Mouse (Mus musculus) embryonic fibroblast, embryonic 13.5 days (primary cell): Measurements from ENCODE around the gene Pikfyve. TPM values are rescaled to one million over a fixed set of nuclear protein-coding genes. Genes with fewer than 3 reads are reported as not detected.
"Not testable (repeated sequence)": the region's sequence is repeated elsewhere in the genome, so short reads cannot be mapped to it uniquely, and the experiment has no call there.

Source experiments
- H3K27ac ChIP-seq: 2 replicates; pipeline ENCODE4 v1.5.1; 2012; ENCODE audit warnings: low read length, control low read depth, inconsistent platforms; ENCODE audit not compliant: insufficient read depth
- H3K4me1 ChIP-seq: 2 replicates; pipeline ENCODE4 v1.6.1; 2011; ENCODE audit warnings: low read length; ENCODE audit not compliant: control insufficient read depth, insufficient read depth
- H3K4me3 ChIP-seq: 2 replicates; pipeline ENCODE4 v1.5.1; 2011; ENCODE audit warnings: mild to moderate bottlenecking, control low read depth, low read length; ENCODE audit not compliant: insufficient read depth
- CTCF ChIP-seq: IDR thresholded peaks from 2 replicates; pipeline ENCODE4 v1.5.1; 2011; ENCODE audit warnings: mild to moderate bottlenecking, control low read depth, low read length, moderate library complexity, borderline replicate concordance; ENCODE audit not compliant: insufficient read depth
- POLR2A ChIP-seq: IDR thresholded peaks from 2 replicates; pipeline ENCODE4 v1.6.1; 2011; ENCODE audit warnings: low read depth, mild to moderate bottlenecking, control low read depth, low read length, moderate library complexity
- polyA plus RNA-seq: library from polyadenylated mRNA; stranded (reverse); fragments of >200 nt; gene quantifications from 2 replicates; pipeline ENCODE4 v1.2.4, GENCODE M21; 2011; ENCODE audit warnings: low read depth; ENCODE audit not compliant: missing spikeins, insufficient read length

The Pikfyve gene
- polyA plus RNA-seq, 1 experiment: 34.6 TPM

- no peak overlapping the region for H3K27ac ChIP-seq
- TF ChIP-seq CTCF (no peak), POLR2A (no peak)
- H3K4me1 ChIP-seq: no peaks in the 10 kb centered on the region
- no peak overlapping the region for H3K4me3 ChIP-seq
Observed at GRCm38 (mm10) chr1:65213214-65213613, 26.7 kb downstream of the Pikfyve start.

- TF ChIP-seq POLR2A: no peak
- TF ChIP-seq CTCF: no peak
- Histone ChIP-seq H3K4me1 (no peaks in the 10 kb centered on the region), H3K4me3 (no peak overlapping the region), H3K27ac (no peak overlapping the region)
Observed at GRCm38 (mm10) chr1:65217567-65217966, 31.1 kb downstream of the Pikfyve start.

DNA sequence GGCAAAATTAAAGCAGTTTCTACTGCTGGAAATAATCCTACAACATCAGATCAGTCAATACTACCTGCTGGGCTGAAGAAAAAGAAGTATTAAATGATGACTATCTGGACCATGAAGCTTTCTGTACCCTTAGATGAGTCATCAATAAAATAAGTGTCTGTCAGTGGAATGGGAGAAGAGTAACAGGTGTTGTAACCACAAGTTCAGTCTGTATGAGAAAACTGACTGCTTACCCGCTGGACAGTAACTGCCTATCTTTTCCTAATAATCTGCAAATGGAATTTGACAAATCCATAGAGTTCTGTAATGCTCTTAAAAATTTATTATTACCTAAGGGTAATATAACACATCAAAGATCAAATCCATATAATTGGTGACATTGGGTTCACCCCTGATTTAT lies 31.5 kb downstream of the Pikfyve start:
- Histone ChIP-seq H3K4me3 (no peak overlapping the region), H3K4me1 (no peaks in the 10 kb centered on the region), H3K27ac (no peak overlapping the region)
- TF ChIP-seq CTCF (no peak), POLR2A (no peak)

- H3K4me3 ChIP-seq: no peak overlapping the region
- no peaks in the 10 kb centered on the region for H3K4me1 ChIP-seq
- TF ChIP-seq POLR2A (no peak), CTCF (no peak)
- H3K27ac ChIP-seq: no peak overlapping the region
Observed at GRCm38 (mm10) chr1:65223654-65224053, 37.2 kb downstream of the Pikfyve start.

DNA sequence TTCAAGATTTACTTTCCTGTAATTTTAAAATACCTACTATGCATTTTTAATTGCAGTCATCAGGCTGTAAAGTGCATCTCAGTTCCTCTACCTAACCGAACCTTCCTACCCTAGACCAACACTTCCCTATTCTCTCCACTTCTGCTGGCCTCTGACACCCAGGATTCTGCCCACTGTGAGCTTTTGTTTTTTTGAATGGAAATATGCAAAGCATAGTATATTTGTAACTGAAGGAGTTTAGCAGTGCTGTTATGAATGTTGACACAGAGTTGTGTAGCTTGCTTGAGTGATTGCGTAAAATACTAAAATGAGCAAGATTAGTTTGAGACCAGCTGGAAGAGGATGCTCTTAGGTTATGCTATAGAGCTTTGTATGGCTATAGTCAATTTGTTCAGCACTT lies 41.2 kb downstream of the Pikfyve start:
- TF ChIP-seq POLR2A (no peak), CTCF (no peak)
- H3K27ac ChIP-seq: no peak overlapping the region
- H3K4me3 ChIP-seq: no peak overlapping the region
- no peaks in the 10 kb centered on the region for H3K4me1 ChIP-seq

DNA sequence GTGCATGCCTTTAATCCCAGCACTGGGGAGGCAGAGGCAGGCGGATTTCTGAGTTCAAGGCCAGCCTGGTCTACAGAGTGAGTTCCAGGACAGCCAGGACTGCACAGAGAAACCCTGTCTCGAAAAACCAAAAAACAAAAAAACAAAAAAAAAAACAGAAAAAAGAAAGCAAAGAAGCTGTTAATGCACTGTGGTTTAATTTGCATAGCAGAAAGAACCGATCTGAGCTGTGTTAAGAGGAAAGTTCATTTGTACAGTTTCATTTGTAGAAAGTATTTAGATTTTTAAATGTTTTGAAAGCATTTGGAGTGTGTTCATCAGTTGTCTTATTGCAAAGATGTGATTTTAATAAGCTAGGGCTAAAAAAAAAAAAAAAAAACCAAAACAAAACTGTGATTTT lies 43.3 kb downstream of the Pikfyve start:
- not testable (repeated sequence) for H3K4me3 ChIP-seq, H3K4me1 ChIP-seq, H3K27ac ChIP-seq

GRCm38 (mm10) chr1:65230566-65230965 lies 44.1 kb downstream of the Pikfyve start:
- TF ChIP-seq POLR2A: no peak
- no peak for TF ChIP-seq CTCF
- Histone ChIP-seq H3K4me1 (no peaks in the 10 kb centered on the region), H3K27ac (no peak overlapping the region), H3K4me3 (no peak overlapping the region)

GRCm38 (mm10) chr1:65237712-65238111 lies 51.2 kb downstream of the Pikfyve start:
- H3K4me3 ChIP-seq: no peak overlapping the region
- peak overlapping the region; percentile 49 for H3K27ac ChIP-seq
- no peaks in the 10 kb centered on the region for H3K4me1 ChIP-seq
- TF ChIP-seq CTCF (no peak), POLR2A (no peak)

DNA sequence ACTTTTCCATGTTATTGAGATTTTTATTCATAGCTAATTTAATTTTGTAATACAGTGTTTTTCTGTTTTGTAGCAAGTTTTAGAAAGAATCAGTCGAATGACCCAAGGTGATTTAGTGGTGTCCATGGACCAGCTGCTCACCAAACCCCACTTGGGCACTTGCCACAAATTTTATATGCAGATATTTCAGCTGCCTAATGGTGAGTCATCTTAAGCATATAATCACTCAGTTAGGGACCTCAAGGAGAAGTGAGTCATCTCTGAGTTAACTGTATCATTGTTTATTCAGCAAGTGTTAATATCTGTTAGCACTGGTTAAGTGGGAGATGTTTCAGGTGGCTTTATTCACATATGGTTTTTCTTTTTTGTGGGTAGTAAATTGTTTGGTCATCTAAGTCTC lies 59.2 kb downstream of the Pikfyve start:
- Histone ChIP-seq H3K27ac (no peak overlapping the region), H3K4me1 (peaks cover 7% of the 10 kb centered on the region), H3K4me3 (no peak overlapping the region)
- no peak for TF ChIP-seq POLR2A
- no peak for TF ChIP-seq CTCF

DNA sequence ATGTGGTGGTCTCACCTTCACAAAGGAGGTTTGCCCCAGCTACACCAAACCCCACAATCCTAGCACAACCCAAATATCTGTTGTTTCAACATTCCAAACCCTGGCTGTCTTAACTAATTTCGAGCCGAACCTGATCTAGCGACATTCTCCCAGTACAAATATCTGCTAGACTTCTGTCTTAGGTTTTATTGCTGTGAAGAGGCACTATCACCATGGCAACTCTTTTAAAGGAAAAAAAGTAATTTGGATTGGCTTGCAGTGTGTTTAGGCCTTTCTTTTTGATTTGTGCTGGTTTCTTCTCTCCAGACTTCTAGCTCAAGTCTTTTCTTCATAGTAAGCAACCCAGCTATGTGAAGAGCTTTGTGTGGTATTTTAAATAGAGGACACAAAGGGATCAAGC lies 94.0 kb downstream of the Pikfyve start:
- no peak overlapping the region for H3K27ac ChIP-seq
- H3K4me3 ChIP-seq: no peak overlapping the region
- TF ChIP-seq POLR2A: no peak
- TF ChIP-seq CTCF: no peak

DNA sequence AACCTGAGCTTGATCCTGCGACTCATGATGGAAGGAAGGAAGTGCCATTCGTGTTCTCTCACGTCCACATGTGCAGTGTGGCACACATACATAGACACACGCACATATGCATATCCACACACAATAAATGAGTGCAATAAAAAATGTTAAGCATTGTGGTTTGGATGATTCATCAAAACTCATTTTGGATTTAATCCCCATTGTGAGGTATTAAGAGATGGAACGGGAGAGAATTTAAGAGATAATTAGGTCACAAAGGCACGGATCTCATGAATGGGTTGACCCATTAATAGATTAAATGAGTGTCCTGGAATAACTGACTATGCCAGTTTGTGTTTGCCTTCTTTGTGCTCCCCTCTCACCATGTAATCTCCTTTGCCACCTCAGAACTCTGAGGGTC lies 95.3 kb downstream of the Pikfyve start, which contains the start of gene Pth2r:
TSS of gene Pth2r (plus strand) at position 301 of the 400 bp plus-strand sequence.
- Histone ChIP-seq H3K4me3 (no peak within 1 kb of the TSS), H3K4me1 (no peaks in the 10 kb centered on the region), H3K27ac (no peak within 1 kb of the TSS)
- TF ChIP-seq POLR2A (no peak), CTCF (no peak)

More for the DNA sequence above, 94.0 kb downstream of the Pikfyve start:
- H3K4me1 ChIP-seq: no peaks in the 10 kb centered on the region
